Mouse (Mus musculus) small intestine, adult 2 months (tissue): ENCODE data around the gene Spata1. TPM values are rescaled to one million over a fixed set of nuclear protein-coding genes. Genes with fewer than 3 reads are reported as not detected.

ENCODE experiments used
- H3K27ac ChIP-seq: fragments of 200-500 bp; 2 replicates; pipeline ENCODE4 v1.5.1; 2012; ENCODE audit warnings: low read depth, low read length, control low read depth, inconsistent platforms; ENCODE audit not compliant: insufficient read depth
- H3K27me3 ChIP-seq: fragments of 200-500 bp; 2 replicates; pipeline ENCODE4 v1.6.1; 2012; ENCODE audit warnings: mild to moderate bottlenecking, moderate library complexity, low read length, inconsistent platforms; ENCODE audit not compliant: control insufficient read depth, insufficient read depth
- H3K36me3 ChIP-seq: fragments of 200-500 bp; 2 replicates; pipeline ENCODE4 v1.6.1; 2012; ENCODE audit warnings: mild to moderate bottlenecking, low read length, control low read depth, inconsistent platforms; ENCODE audit not compliant: control insufficient read depth, insufficient read depth
- H3K4me1 ChIP-seq: fragments of 200-500 bp; 2 replicates; pipeline ENCODE4 v1.6.1; 2012; ENCODE audit warnings: low read length, inconsistent platforms, mixed read lengths; ENCODE audit not compliant: control insufficient read depth, insufficient read depth, insufficient read length
- H3K4me3 ChIP-seq: fragments of 200-500 bp; 2 replicates; pipeline ENCODE4 v1.5.1; 2012; ENCODE audit warnings: low read depth, mild to moderate bottlenecking, control low read depth, inconsistent platforms, low read length, moderate library complexity
- CTCF ChIP-seq: fragments of 200-500 bp; IDR thresholded peaks from 2 replicates; pipeline ENCODE4 v1.5.1; 2012; ENCODE audit warnings: low read depth, mild to moderate bottlenecking, control low read depth, inconsistent platforms, low read length, moderate library complexity, mixed read lengths; ENCODE audit not compliant: insufficient replicate concordance, insufficient read length; ENCODE audit errors: extremely low read depth
- POLR2A ChIP-seq: fragments of 200-500 bp; IDR thresholded peaks from 2 replicates; pipeline ENCODE4 v1.6.1; 2012; ENCODE audit warnings: low read depth, mild to moderate bottlenecking, control low read depth, inconsistent platforms, low read length, moderate library complexity
- WGBS: fragments of 180-500 bp; shearing (Covaris S2); methylation state at CpG from one replicate; pipeline ENCODE4 v1.1.7; 2018; 5-methylcytosine and 5-hydroxymethylcytosine counted together
- polyA plus RNA-seq: library from polyadenylated mRNA; depleted of rRNA; stranded (reverse); fragments of >200 nt; gene quantifications from 2 replicates; pipeline ENCODE4 v1.2.3, GENCODE M21; 2012

Spata1 gene
- polyA plus RNA-seq, 1 experiment, result 0.19 TPM

DNA sequence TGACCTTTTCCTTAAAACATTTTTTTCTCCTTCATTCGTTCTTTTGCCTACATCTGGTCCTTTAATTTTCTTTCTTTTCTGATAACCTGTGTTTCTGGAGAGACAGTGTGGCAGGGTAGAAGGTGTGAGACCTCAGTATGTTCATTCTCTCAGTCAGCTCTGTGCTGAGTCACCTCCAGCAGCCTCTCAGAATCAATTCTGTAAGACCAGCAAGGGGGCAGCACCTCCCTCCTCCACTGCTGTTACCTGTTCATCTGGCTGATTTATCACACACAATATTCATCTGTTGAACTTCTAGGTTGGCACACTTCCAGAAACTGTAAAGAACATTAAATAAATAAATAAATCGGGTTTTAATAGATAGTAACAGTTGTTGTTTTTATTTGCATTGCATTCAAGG is 36.6 kb downstream of the Spata1 start:
- Histone ChIP-seq H3K36me3 (0 out of 2 replicates have a peak, but pooled peaks cover 2% of the 10 kb centered on the region), H3K4me3 (no peak overlapping the region), H3K27ac (no peak overlapping the region), H3K4me1 (no peaks in the 10 kb centered on the region), H3K27me3 (no peaks in the 10 kb centered on the region)
- 41% methylated on average over 2 of the region's 2 CpGs for WGBS
- TF ChIP-seq POLR2A (no peak), CTCF (no peak)

DNA sequence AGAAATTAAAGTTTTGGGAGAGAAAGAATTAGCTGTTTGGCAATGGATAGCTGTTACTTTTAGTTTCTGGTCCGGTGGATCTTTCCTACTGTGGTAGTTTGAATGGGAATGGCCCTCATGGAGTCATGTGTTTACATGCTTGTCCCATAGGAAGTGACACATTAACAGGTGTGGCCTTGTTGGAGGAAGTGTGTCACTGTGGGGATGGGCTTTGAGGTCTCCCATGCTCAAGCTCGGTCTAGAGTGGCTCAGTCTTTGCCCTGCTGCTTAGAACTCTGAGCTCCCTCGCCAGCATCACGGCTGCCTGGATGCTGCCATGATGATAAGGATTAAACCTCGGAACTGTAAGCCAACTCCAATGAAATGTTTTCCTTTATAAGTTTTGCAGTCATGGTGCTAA is 48.2 kb downstream of the Spata1 start:
- no peak for TF ChIP-seq CTCF
- TF ChIP-seq POLR2A, result no peak
- Histone ChIP-seq H3K4me3 (no peak overlapping the region), H3K36me3 (peaks cover 5% of the 10 kb centered on the region), H3K27ac (no peak overlapping the region), H3K4me1 (peaks cover 5% of the 10 kb centered on the region), H3K27me3 (no peaks in the 10 kb centered on the region)
- 70% methylated on average over 5 of the region's 5 CpGs for WGBS

DNA sequence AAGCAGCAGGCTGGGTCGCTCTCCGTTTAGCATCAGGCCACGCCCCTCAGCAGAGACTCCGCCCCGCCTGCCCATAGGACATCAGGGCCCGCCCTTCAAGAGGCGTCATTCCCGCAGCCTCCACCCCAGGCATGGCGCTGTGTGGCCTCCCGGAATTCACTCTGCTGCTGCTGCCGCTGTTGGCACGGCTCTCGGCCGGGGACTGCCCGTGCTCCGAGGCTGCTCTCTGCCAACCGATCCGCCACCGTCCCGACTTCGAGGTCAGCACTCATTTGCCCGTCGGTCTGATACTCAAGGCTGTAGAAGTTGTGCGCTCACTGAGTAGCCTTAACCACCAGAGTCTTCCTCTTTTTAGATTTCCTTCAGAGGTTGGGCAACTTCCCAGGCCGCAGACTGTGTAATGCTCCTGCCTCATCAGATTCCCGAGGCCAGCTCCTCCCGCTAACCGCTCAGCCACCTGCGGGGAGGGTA is 49.1 kb downstream of the Spata1 start:
- Histone ChIP-seq H3K36me3 (peaks cover 3% of the 10 kb centered on the region; the same call in 1 of the 2 replicates), H3K27me3 (no peaks in the 10 kb centered on the region), H3K4me1 (peaks cover 5% of the 10 kb centered on the region), H3K27ac (peak overlapping the region; percentile 57), H3K4me3 (peak overlapping the region; percentile 77)
- under 1% methylated on average over 29 of the region's 29 CpGs for WGBS
- TF ChIP-seq CTCF (peak; percentile 24; the same call in 1 of the 2 replicates), POLR2A (peak; percentile 91)

DNA sequence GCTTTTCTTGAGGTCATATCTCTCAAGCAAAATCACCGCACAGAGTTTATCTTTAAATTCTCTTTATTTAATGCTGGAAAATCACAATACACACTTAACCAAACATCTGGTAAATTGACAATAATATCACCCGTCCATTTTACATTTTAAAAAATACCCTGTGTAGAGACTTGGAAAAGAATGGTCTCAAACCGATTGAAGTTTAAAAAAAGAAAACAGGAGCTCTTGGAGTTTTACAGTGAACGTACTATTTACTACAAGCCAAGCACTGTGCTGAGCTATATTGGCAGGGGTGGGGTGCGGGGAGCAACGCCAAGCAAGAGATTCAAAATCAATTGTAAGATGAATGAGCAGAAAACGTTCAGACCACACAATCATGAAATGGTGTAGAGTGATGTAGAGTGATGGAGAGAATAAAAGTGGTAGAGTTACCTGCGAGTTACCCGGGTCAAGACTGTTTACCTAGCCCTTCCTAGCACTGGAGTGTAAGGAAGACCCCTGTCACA is 49.8 kb downstream of the Spata1 start, which contains the start of gene Ctbs:
Gene Ctbs (plus strand): TSS at position 51 of the 506 bp plus-strand sequence.
- Histone ChIP-seq H3K27me3 (no peaks in the 10 kb centered on the region), H3K27ac (peak within 1 kb of the TSS; percentile 57), H3K4me1 (peaks cover 5% of the 10 kb centered on the region), H3K36me3 (no peaks in the 10 kb centered on the region), H3K4me3 (peak within 1 kb of the TSS; percentile 77)
- 41% methylated on average over 9 of the region's 9 CpGs for WGBS
- TF ChIP-seq CTCF (no peak), POLR2A (no peak)

DNA sequence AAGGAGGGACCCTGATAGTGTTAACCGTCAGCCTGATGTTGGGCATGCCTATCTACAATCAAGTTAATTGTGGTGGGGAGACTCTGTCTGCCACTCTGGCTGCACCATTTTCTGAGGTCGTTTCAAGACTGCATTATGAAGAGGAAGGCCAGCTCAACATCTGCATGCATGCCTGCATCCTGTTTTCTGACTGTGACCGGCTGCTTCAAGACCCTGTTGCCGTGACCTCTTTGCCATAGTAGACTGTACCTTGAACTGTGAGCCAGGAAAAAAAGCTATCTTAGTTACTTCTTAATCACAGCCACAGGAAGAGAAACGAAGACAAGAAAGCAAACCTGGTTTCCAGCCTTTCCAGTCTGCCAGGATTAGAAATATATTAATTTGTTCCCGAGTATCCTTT is 50.6 kb downstream of the Spata1 start:
- Histone ChIP-seq H3K36me3 (no peaks in the 10 kb centered on the region), H3K27ac (no peak overlapping the region), H3K4me3 (no peak overlapping the region), H3K27me3 (no peaks in the 10 kb centered on the region), H3K4me1 (peaks cover 5% of the 10 kb centered on the region)
- no peak for TF ChIP-seq POLR2A
- TF ChIP-seq CTCF, result no peak
- 55% methylated on average over 6 of the region's 6 CpGs for WGBS

DNA sequence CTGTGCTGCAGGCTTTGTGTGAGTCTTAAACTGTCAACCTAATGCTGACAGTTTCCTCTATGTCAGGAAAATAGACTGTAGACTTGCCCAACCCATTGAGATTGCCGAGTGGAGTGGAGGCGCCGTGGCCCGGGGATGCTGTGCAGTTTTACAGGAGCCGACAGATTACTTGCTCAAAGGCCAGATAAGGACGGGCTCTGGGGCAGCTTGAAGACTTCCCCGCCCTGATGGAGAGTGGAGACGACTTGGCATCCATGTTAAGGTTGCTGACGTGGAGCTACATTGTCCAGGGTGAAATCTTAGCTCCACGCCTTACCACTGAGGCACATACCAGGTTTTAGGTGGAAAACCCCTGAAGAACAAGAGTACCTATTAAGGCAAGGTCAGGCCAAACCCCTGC is 51.2 kb downstream of the Spata1 start:
- H3K4me3 ChIP-seq, result no peak overlapping the region
- no peak overlapping the region for H3K27ac ChIP-seq
- H3K36me3 ChIP-seq, result no peaks in the 10 kb centered on the region
- H3K27me3 ChIP-seq, result no peaks in the 10 kb centered on the region
- H3K4me1 ChIP-seq, result peaks cover 5% of the 10 kb centered on the region
- TF ChIP-seq POLR2A (no peak), CTCF (no peak)
- WGBS, result 57% methylated on average over 10 of the region's 10 CpGs

DNA sequence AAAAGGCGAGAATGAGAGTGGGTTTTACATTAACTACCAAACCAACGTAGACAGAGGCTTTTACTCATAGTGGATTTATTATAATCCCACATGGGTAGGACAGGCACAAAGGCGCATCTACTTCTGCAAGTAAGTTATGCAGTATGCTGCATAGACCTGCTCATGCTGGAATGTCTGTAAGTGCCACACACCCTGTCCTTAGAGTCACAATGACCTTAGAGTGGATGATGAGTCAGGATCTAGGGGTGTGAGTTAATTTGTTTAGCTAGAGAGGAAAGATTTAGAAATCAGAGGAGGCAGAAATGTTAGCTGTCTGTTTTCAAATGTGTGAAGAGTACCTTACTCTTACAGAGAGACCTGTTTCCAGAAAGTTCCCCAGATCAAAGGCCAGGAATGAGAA is 52.0 kb downstream of the Spata1 start:
- H3K27ac ChIP-seq, result no peak overlapping the region
- H3K4me1 ChIP-seq, result peaks cover 5% of the 10 kb centered on the region
- TF ChIP-seq POLR2A (no peak), CTCF (no peak)
- peaks cover under 1% of the 10 kb centered on the region; the same call in 1 of the 2 replicates for H3K36me3 ChIP-seq
- no peaks in the 10 kb centered on the region for H3K27me3 ChIP-seq
- WGBS, result 76% methylated on average over 3 of the region's 3 CpGs
- no peak overlapping the region for H3K4me3 ChIP-seq

DNA sequence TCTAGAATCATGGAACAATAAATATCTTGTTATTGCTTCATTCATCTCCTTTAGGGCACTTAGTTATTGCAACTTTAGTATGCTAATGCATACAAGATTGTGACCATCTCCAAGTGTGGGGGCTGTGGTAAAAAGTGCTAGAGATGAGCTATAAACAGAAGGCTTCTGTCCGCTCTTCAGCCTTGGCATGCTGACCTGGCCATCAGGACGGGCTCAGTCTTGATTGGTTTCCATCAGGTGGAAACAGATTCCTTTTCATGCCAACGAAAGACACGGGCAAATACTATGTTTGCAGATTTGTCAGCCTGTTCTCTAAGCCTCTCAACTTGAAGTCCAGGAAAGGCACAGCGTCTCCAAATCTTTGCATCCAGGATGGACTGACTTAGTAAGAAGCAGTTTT is 52.4 kb downstream of the Spata1 start:
- Histone ChIP-seq H3K27ac (no peak overlapping the region), H3K27me3 (no peaks in the 10 kb centered on the region), H3K4me3 (no peak overlapping the region), H3K4me1 (peaks cover 5% of the 10 kb centered on the region), H3K36me3 (peaks cover 4% of the 10 kb centered on the region; the same call in 1 of the 2 replicates)
- no peak for TF ChIP-seq CTCF
- no peak for TF ChIP-seq POLR2A
- WGBS, result 86% methylated on average over 5 of the region's 5 CpGs
